Mouse (Mus musculus): ENCODE data around the gene Cnnm2.

GRCm38 (mm10) chr19:46822491-46822890, 61.1 kb downstream of the Cnnm2 start:
- TF ChIP-seq CTCF (IDR thresholded peaks at IDR 0.05; ENCODE audit: borderline replicate concordance, control insufficient read depth, extremely low read depth, insufficient read depth, low read length, poor library complexity) (no peak), POLR2A (IDR thresholded peaks at IDR 0.05; ENCODE audit: control insufficient read depth, extremely low read depth, insufficient read depth, low read length, poor library complexity) (no peak)
